Mouse (Mus musculus) adrenal gland, adult 8-10 months (tissue): ENCODE data around the gene Kdm5a. TPM values are rescaled to one million over a fixed set of nuclear protein-coding genes. Genes with fewer than 3 reads are reported as not detected.

Source experiments
- DNase-seq: peaks from one replicate; pipeline ENCODE4 v3.0.0; 2022
- total RNA-seq, 4 experiments: library from RNA; stranded (reverse); gene quantifications; 2 replicates each; pipeline ENCODE4 v1.2.4; 2022

Gene Kdm5a
- 10 to 100 TPM; 46.3 to 75.8 (median 55.2) TPM for total RNA-seq

GRCm38 (mm10) chr6:120363688-120364522, at the start of gene Kdm5a, which contains the start of gene Ccdc77:
Gene Kdm5a, plus strand, starts transcription at chr6:120364124.
Gene Ccdc77, minus strand, starts transcription at chr6:120364374.
- peak; percentile 92 for DNase-seq

- no peak for DNase-seq
Observed at GRCm38 (mm10) chr6:120318303-120318940, 45.5 kb upstream of the Kdm5a start.

GRCm38 (mm10) chr6:120319129-120319528, 44.8 kb upstream of the Kdm5a start:
- no peak for DNase-seq

- no peak for DNase-seq
Observed at GRCm38 (mm10) chr6:120320369-120320768, 43.6 kb upstream of the Kdm5a start.

GRCm38 (mm10) chr6:120324295-120324927, 39.5 kb upstream of the Kdm5a start:
- peak; percentile 29 for DNase-seq

GRCm38 (mm10) chr6:120332351-120332750, 31.6 kb upstream of the Kdm5a start:
- DNase-seq: no peak

- no peak for DNase-seq
Observed at GRCm38 (mm10) chr6:120343992-120344391, 19.9 kb upstream of the Kdm5a start.

- no peak for DNase-seq
Observed at GRCm38 (mm10) chr6:120349018-120349417, 14.9 kb upstream of the Kdm5a start.

GRCm38 (mm10) chr6:120356478-120356877, 7.4 kb upstream of the Kdm5a start:
- DNase-seq: no peak

GRCm38 (mm10) chr6:120356951-120357945, 6.7 kb upstream of the Kdm5a start:
- peak; percentile 85 for DNase-seq

- no peak for DNase-seq
Observed at GRCm38 (mm10) chr6:120362124-120362523, 1.8 kb upstream of the Kdm5a start.

- DNase-seq: no peak
Observed at GRCm38 (mm10) chr6:120362774-120363687, 893 bp upstream of the Kdm5a start.

GRCm38 (mm10) chr6:120364523-120364905, 590 bp downstream of the Kdm5a start:
- no peak for DNase-seq

GRCm38 (mm10) chr6:120365051-120365450, 1.1 kb downstream of the Kdm5a start:
- DNase-seq: no peak

GRCm38 (mm10) chr6:120376736-120377135, 12.8 kb downstream of the Kdm5a start:
- DNase-seq: no peak

- DNase-seq: no peak
Observed at GRCm38 (mm10) chr6:120390054-120390453, 26.1 kb downstream of the Kdm5a start.

- DNase-seq: no peak
Observed at GRCm38 (mm10) chr6:120392811-120393210, 28.9 kb downstream of the Kdm5a start.

- DNase-seq: peak; percentile 16
Observed at GRCm38 (mm10) chr6:120395622-120396345, 31.9 kb downstream of the Kdm5a start.

GRCm38 (mm10) chr6:120403936-120404335, 40.0 kb downstream of the Kdm5a start:
- DNase-seq: peak; percentile 46

- no peak for DNase-seq
Observed at GRCm38 (mm10) chr6:120438161-120438560, 74.2 kb downstream of the Kdm5a start.
